Mouse (Mus musculus) small intestine, adult 2 months (tissue): ENCODE measurements around the gene Grm4.

Experiments
- CTCF ChIP-seq: fragments of 200-500 bp; IDR thresholded peaks from 2 replicates; pipeline ENCODE4 v1.5.1; 2012; ENCODE audit warnings: low read depth, mild to moderate bottlenecking, control low read depth, inconsistent platforms, low read length, moderate library complexity, mixed read lengths; ENCODE audit not compliant: insufficient replicate concordance, insufficient read length; ENCODE audit errors: extremely low read depth
- POLR2A ChIP-seq: fragments of 200-500 bp; IDR thresholded peaks from 2 replicates; pipeline ENCODE4 v1.6.1; 2012; ENCODE audit warnings: low read depth, mild to moderate bottlenecking, control low read depth, inconsistent platforms, low read length, moderate library complexity

- TF ChIP-seq CTCF (no peak), POLR2A (no peak)
Observed at GRCm38 (mm10) chr17:27464327-27464962, 56.8 kb downstream of the Grm4 start.
